Mouse (Mus musculus) stomach, embryonic 14.5 days (tissue): ENCODE measurements around the gene Dll3. TPM values are rescaled to one million over a fixed set of nuclear protein-coding genes. Genes with fewer than 3 reads are reported as not detected.
"Not testable (repeated sequence)": the region's sequence is repeated elsewhere in the genome, so short reads cannot be mapped to it uniquely, and the experiment has no call there.

ENCODE experiments used
- ATAC-seq: fragments of 200-750 bp; cut with Nextera tagmentation; 2 replicates; pipeline ENCODE4 v1.8.0; 2017; ENCODE audit warnings: low read depth, moderate TSS enrichment; ENCODE audit not compliant: insufficient number of reproducible peaks, insufficient read depth, low FRiP score
- H3K27ac ChIP-seq: fragments of 300-500 bp; sonication (generic); 2 replicates; pipeline ENCODE4 v1.5.1; 2014; ENCODE audit warnings: mild to moderate bottlenecking, low read length, moderate library complexity, mixed read lengths
- H3K27me3 ChIP-seq: fragments of 300-500 bp; sonication (generic); 2 replicates; pipeline ENCODE4 v1.6.1; 2014; ENCODE audit warnings: low read length, control low read depth, mixed read lengths; ENCODE audit not compliant: control insufficient read depth, insufficient read depth
- H3K36me3 ChIP-seq: fragments of 300-500 bp; sonication (generic); 2 replicates; pipeline ENCODE4 v1.6.1; 2014; ENCODE audit warnings: mild to moderate bottlenecking, control low read depth, low read length, moderate library complexity, mixed read lengths; ENCODE audit not compliant: control insufficient read depth, insufficient read depth
- H3K4me1 ChIP-seq: fragments of 300-500 bp; sonication (generic); 2 replicates; pipeline ENCODE4 v1.6.1; 2014; ENCODE audit warnings: low read length, control low read depth, mixed read lengths; ENCODE audit not compliant: control insufficient read depth, insufficient read depth
- H3K4me2 ChIP-seq: fragments of 300-500 bp; sonication (generic); replicated peaks from 2 replicates; pipeline ENCODE4 v1.6.1; 2014; ENCODE audit warnings: low read depth, low read length, control low read depth
- H3K4me3 ChIP-seq: fragments of 300-500 bp; sonication (generic); 2 replicates; pipeline ENCODE4 v1.5.1; 2014; ENCODE audit warnings: low read depth, low read length, control low read depth
- H3K9ac ChIP-seq: fragments of 300-500 bp; sonication (generic); replicated peaks from 2 replicates; pipeline ENCODE4 v1.6.1; 2014; ENCODE audit warnings: low read depth, mild to moderate bottlenecking, control low read depth, low read length, moderate library complexity, mixed read lengths
- H3K9me3 ChIP-seq: fragments of 300-500 bp; sonication (generic); 2 replicates; pipeline ENCODE4 v1.6.1; 2016; ENCODE audit warnings: low read depth, low read length, control low read depth; ENCODE audit not compliant: control insufficient read depth
- WGBS: fragments of 180-500 bp; shearing (Covaris S2); extraction: QIAGEN DNeasy Blood & Tissue Kit; methylation state at CpG from one replicate; pipeline ENCODE4 v1.1.7; 2014; 5-methylcytosine and 5-hydroxymethylcytosine counted together
- polyA plus RNA-seq: library from polyadenylated mRNA; unstranded; fragments of >200 nt; fragmentation: Nextera tagmentation; extraction: Ambion mirVana; gene quantifications from 2 replicates; pipeline ENCODE4 v1.2.1, GENCODE M21; 2014

The Dll3 gene
- polyA plus RNA-seq, 1 experiment from 2014 or later: 3.8 TPM

DNA sequence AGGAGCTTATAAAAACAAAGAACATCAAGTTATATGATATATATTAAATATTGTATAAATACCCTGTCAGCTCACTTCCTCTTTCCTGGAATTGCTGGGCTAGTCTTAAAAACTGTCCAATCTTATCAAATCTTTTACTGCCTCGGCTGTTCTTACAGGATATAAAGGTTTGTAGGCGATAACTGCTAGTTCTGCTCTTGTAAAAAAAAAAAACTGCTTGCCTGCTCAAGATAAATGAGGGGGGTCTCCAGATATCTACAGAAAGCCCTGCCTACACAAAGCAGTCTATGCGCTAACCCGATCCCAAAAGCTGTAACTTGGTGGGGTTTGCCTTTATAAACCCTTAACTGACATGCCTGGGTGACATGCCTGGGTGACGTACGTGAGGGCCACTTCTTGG, 47.4 kb downstream of the Dll3 start:
- no peaks in the 10 kb centered on the region for H3K4me1 ChIP-seq
- H3K27me3 ChIP-seq: no peaks in the 10 kb centered on the region
- H3K36me3 ChIP-seq: no peaks in the 10 kb centered on the region
- no peaks in the 10 kb centered on the region; the same call in 1 of the 2 replicates for H3K9me3 ChIP-seq
- 77% methylated on average over 6 of the region's 6 CpGs for WGBS
- no peak overlapping the region for H3K4me2 ChIP-seq
- ATAC-seq: no peak
- no peak overlapping the region for H3K9ac ChIP-seq
- H3K4me3 ChIP-seq: no peak overlapping the region
- H3K27ac ChIP-seq: no peak overlapping the region

DNA sequence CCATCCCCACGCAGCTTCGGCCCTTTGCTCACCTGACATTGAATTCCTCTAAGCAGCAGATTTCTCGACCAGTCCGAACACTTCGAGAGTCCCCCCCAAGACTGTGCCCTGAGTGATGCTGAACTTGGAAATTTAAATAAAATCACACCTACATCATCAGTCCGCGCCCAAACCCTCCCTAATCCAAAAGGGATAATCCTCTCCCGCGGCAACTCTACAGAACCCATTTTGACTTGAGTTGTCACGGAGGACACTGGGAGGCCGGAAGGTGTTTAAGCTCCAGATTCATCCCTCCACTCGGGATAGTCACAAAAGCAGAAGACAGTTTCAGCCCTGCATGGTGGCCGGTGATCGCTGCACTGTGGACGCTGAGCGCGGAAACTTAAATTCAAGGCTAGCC, 50.1 kb downstream of the Dll3 start:
- no peak overlapping the region for H3K4me3 ChIP-seq
- ATAC-seq: no peak

GRCm38 (mm10) chr7:28248957-28249356, 53.1 kb downstream of the Dll3 start:
- 85% methylated on average over 3 of the region's 3 CpGs for WGBS
- no peak overlapping the region for H3K4me2 ChIP-seq
- H3K9ac ChIP-seq: no peak overlapping the region
- no peaks in the 10 kb centered on the region for H3K9me3 ChIP-seq
- no peaks in the 10 kb centered on the region for H3K4me1 ChIP-seq
- H3K36me3 ChIP-seq: no peaks in the 10 kb centered on the region
- H3K27ac ChIP-seq: no peak overlapping the region
- H3K4me3 ChIP-seq: no peak overlapping the region
- no peaks in the 10 kb centered on the region for H3K27me3 ChIP-seq
- no peak for ATAC-seq

More for the DNA sequence above, 50.1 kb downstream of the Dll3 start:
- Histone ChIP-seq H3K36me3 (no peaks in the 10 kb centered on the region), H3K27me3 (no peaks in the 10 kb centered on the region), H3K9ac (no peak overlapping the region), H3K4me1 (no peaks in the 10 kb centered on the region), H3K27ac (no peak overlapping the region), H3K4me2 (no peak overlapping the region), H3K9me3 (no peaks in the 10 kb centered on the region; the same call in 1 of the 2 replicates)
- 83% methylated on average over 17 of the region's 17 CpGs for WGBS

DNA sequence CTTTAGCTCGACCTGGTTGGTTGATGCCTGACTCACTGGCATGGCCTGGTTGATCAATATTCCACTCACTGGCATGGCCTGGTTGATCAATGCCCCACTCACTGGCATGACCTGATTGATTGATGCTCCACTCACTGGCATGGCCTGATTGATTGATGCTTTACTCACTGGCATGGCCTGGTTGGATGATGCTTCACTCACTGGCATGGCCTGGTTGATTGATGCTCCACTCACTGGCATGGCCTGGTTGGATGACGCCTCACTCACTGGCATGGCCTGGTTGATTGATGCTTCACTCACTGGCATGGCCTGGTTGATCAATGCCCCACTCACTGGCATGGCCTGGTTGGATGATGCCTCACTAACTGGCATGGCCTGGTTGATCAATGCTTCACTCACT, 58.1 kb downstream of the Dll3 start:
- H3K36me3 ChIP-seq, H3K27me3 ChIP-seq, H3K4me2 ChIP-seq, H3K27ac ChIP-seq, H3K9ac ChIP-seq, H3K4me1 ChIP-seq, ATAC-seq, H3K9me3 ChIP-seq, H3K4me3 ChIP-seq: not testable (repeated sequence)
- 69% methylated on average over 2 of the region's 2 CpGs for WGBS

Other genes starting within 250 kb of the Dll3 start
- gene Fcgbp, start 231.0 kb downstream of the Dll3 start, polyA plus RNA-seq: 14.4 and 19.0 TPM in 2 replicates
- gene 9530053A07Rik, start 172.8 kb downstream of the Dll3 start, polyA plus RNA-seq: 0.07 TPM in 1 of 2 replicates, not detected in the other
- gene Fbl, start 132.5 kb downstream of the Dll3 start, polyA plus RNA-seq: 41.8 and 48.2 TPM in 2 replicates
- 13.4 and 15.3 TPM in 2 replicates for gene Dyrk1b, start 122.8 kb downstream of the Dll3 start, polyA plus RNA-seq
- gene Eid2, start 34.4 kb downstream of the Dll3 start, polyA plus RNA-seq: 4.1 and 4.4 TPM in 2 replicates
- gene Eid2b, start 24.5 kb downstream of the Dll3 start, polyA plus RNA-seq: 9.9 and 11.4 TPM in 2 replicates
- gene Selenov, start 11.1 kb downstream of the Dll3 start, polyA plus RNA-seq: 0.27 TPM in 1 of 2 replicates, not detected in the other
- 139 and 140 TPM in 2 replicates for gene Timm50, start 9.8 kb upstream of the Dll3 start, polyA plus RNA-seq
- 71.7 and 73.7 TPM in 2 replicates for gene Supt5, start 36.5 kb upstream of the Dll3 start, polyA plus RNA-seq
- 1,258 and 1,269 TPM in 2 replicates for gene Rps16, start 48.4 kb upstream of the Dll3 start, polyA plus RNA-seq
- 63.4 and 70.7 TPM in 2 replicates for gene Plekhg2, start 70.4 kb upstream of the Dll3 start, polyA plus RNA-seq
- gene Zfp36, start 78.0 kb upstream of the Dll3 start, polyA plus RNA-seq: 15.5 and 17.6 TPM in 2 replicates
- 47.1 and 51.1 TPM in 2 replicates for gene Med29, start 90.5 kb upstream of the Dll3 start, polyA plus RNA-seq
- 67.3 and 73.2 TPM in 2 replicates for gene Paf1, start 90.7 kb upstream of the Dll3 start, polyA plus RNA-seq
- 17.0 and 17.2 TPM in 2 replicates for gene Gmfg, start 135.2 kb upstream of the Dll3 start, polyA plus RNA-seq
- gene Lrfn1, start 149.7 kb upstream of the Dll3 start, polyA plus RNA-seq: 4.2 and 5.3 TPM in 2 replicates
- gene Ifnl2, start 208.2 kb upstream of the Dll3 start, polyA plus RNA-seq: not detected in 2 replicates
- not detected in 2 replicates for gene Ifnl3, start 220.6 kb upstream of the Dll3 start, polyA plus RNA-seq
- gene Sycn, start 238.6 kb upstream of the Dll3 start, polyA plus RNA-seq: 0.49 and 1.0 TPM in 2 replicates
- not detected in 2 replicates for gene Nccrp1, start 245.0 kb upstream of the Dll3 start, polyA plus RNA-seq